ENCODE assay signal across 10 mouse cellular contexts in the genomic region with DNA sequence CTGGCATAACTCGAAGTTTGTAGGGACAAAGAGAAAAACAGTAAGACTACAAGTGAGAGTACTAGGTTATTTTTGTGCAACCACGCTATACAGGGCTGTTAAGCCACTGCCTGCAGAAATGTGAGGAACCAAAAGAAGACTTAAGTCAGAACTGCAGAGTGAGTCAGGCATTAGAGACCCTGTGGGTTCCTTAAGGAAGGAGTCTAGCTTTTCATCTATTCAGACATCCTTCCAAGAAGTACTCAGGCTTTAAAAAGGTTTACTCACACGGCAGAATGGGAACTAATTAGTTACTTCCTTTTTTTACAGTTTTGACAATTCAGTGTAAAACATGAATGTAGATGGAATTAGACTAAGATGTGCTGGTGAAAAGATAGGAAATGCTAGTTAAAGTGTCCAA. TPM values are rescaled to one million over a fixed set of nuclear protein-coding genes. Genes with fewer than 3 reads are reported as not detected.
DNase-seq lines count a peak whose midpoint lies in the region; ATAC-seq and TF ChIP-seq lines count a peak whose summit lies in the region.
"Had no signal": no experiment of that assay in that cellular context is flagged by ENCODE, and none has a peak within 500 bp of the region (broad histone marks: within the 10 kb centered on the region; RNA-seq: fewer than 3 reads in every experiment).

No protein-coding gene starts in this region.

- H3K27ac ChIP-seq in kidney, embryonic 14.5 days (ENCODE audit: low read depth, low read length), result no peak overlapping the region
- H3K27ac ChIP-seq in embryonic fibroblast, embryonic 13.5 days (ENCODE audit: insufficient read depth, low read length), result peak overlapping the region; percentile 11; the same call in 1 of the 2 replicates
- H3K27ac ChIP-seq in limb, embryonic 11.5 days (replicated peaks; ENCODE audit: low read depth, low read length), result no peak overlapping the region
- no peak overlapping the region for H3K27ac ChIP-seq in neural tube, embryonic 13.5 days (replicated peaks)

- no peak for ATAC-seq in kidney, embryonic 14.5 days (ENCODE audit: low FRiP score, low TSS enrichment)
- no peak for ATAC-seq in limb, embryonic 11.5 days (ENCODE audit: insufficient number of reproducible peaks, low FRiP score, low TSS enrichment, low read depth)
- no peak for ATAC-seq in neural tube, embryonic 13.5 days (ENCODE audit: low read depth)
- ATAC-seq: Patski had no signal

- H3K4me1 ChIP-seq in kidney, embryonic 14.5 days (ENCODE audit: control insufficient read depth, insufficient read depth, low read length), result peaks cover 32% of the 10 kb centered on the region
- peaks cover 2% of the 10 kb centered on the region; the same call in 1 of the 2 replicates for H3K4me1 ChIP-seq in embryonic fibroblast, embryonic 13.5 days (ENCODE audit: control insufficient read depth, insufficient read depth, low read length)
- peaks cover 7% of the 10 kb centered on the region; the same call in 1 of the 2 replicates for H3K4me1 ChIP-seq in limb, embryonic 11.5 days (ENCODE audit: control insufficient read depth, insufficient read depth, low read length)
- H3K4me1 ChIP-seq in neural tube, embryonic 13.5 days (replicated peaks), result peaks cover 71% of the 10 kb centered on the region

- H3K4me2 ChIP-seq in kidney, embryonic 14.5 days (replicated peaks; ENCODE audit: low read depth, low read length), result peak overlapping the region; percentile 90
- peak overlapping the region; percentile 68 for H3K4me2 ChIP-seq in limb, embryonic 11.5 days (ENCODE audit: low read depth, severe bottlenecking)
- peak overlapping the region; percentile 81 for H3K4me2 ChIP-seq in neural tube, embryonic 13.5 days

- no peaks in the 10 kb centered on the region for H3K9me3 ChIP-seq in kidney, embryonic 14.5 days (ENCODE audit: control insufficient read depth, low read length)
- H3K9me3 ChIP-seq in limb, embryonic 11.5 days (ENCODE audit: control insufficient read depth, low read length), result no peaks in the 10 kb centered on the region
- no peaks in the 10 kb centered on the region for H3K9me3 ChIP-seq in neural tube, embryonic 13.5 days

- no peak for DNase-seq in kidney, postnatal 4 days
- no peak for DNase-seq in limb, embryonic 11.5 days (ENCODE audit: low spot score)
- no peak for DNase-seq in urinary bladder, postnatal 14 days (ENCODE audit: low spot score)
- DNase-seq in layer of hippocampus, adult 9-10 months (ENCODE audit: low spot score), result no peak
- DNase-seq in cerebellum, adult 18-20 months, result no peak
- DNase-seq: cerebellum, postnatal 25 days had no signal

- H3K4me3 ChIP-seq in kidney, embryonic 14.5 days (ENCODE audit: low read length), result peak overlapping the region; percentile 99; the same call in 1 of the 2 replicates
- peak overlapping the region; percentile 44 for H3K4me3 ChIP-seq in embryonic fibroblast, embryonic 13.5 days (ENCODE audit: insufficient read depth, low read length)
- peak overlapping the region; percentile 99; the same call in 1 of the 2 replicates for H3K4me3 ChIP-seq in limb, embryonic 11.5 days (ENCODE audit: low read depth, low read length)
- peak overlapping the region; percentile 100 for H3K4me3 ChIP-seq in neural tube, embryonic 13.5 days

- no peak for TF ChIP-seq CTCF in embryonic fibroblast, embryonic 13.5 days (IDR thresholded peaks at IDR 0.05; ENCODE audit: borderline replicate concordance, insufficient read depth, low read length)

- no peaks in the 10 kb centered on the region for H3K27me3 ChIP-seq in kidney, embryonic 14.5 days (ENCODE audit: control insufficient read depth, insufficient read depth, low read length)
- no peaks in the 10 kb centered on the region for H3K27me3 ChIP-seq in limb, embryonic 11.5 days (ENCODE audit: control insufficient read depth, insufficient read depth, low read length)
- no peaks in the 10 kb centered on the region for H3K27me3 ChIP-seq in neural tube, embryonic 13.5 days
- H3K27me3 ChIP-seq: Patski had no signal

- WGBS in kidney, embryonic 14.5 days, result 36% methylated on average over 3 of the region's 3 CpGs
- 35% methylated on average over 3 of the region's 3 CpGs for WGBS in limb, embryonic 11.5 days
- WGBS in neural tube, embryonic 13.5 days, result 25% methylated on average over 3 of the region's 3 CpGs

- H3K9ac ChIP-seq in kidney, embryonic 14.5 days (ENCODE audit: low read depth, low read length), result peak overlapping the region; percentile 98; the same call in 1 of the 2 replicates
- H3K9ac ChIP-seq in limb, embryonic 11.5 days (ENCODE audit: low read length), result no peak overlapping the region
- H3K9ac ChIP-seq in neural tube, embryonic 13.5 days, result peak overlapping the region; percentile 100

- TF ChIP-seq POLR2A in embryonic fibroblast, embryonic 13.5 days (IDR thresholded peaks at IDR 0.05; ENCODE audit: low read depth, low read length), result no peak

- H3K36me3 ChIP-seq in kidney, embryonic 14.5 days (ENCODE audit: control insufficient read depth, insufficient read depth, low read length), result peaks cover 4% of the 10 kb centered on the region; the same call in 1 of the 2 replicates
- H3K36me3 ChIP-seq in limb, embryonic 11.5 days (ENCODE audit: control insufficient read depth, insufficient read depth, low read length), result no peaks in the 10 kb centered on the region
- H3K36me3 ChIP-seq in neural tube, embryonic 13.5 days, result no peaks in the 10 kb centered on the region

RNA-seq across cellular contexts. Expression of gene Nsd2, which starts 1.9 kb away (rescaled TPM):
- 49.2 and 68.7 TPM in 2 replicates for polyA plus RNA-seq in kidney, embryonic 14.5 days (2014; fragmentation: Nextera tagmentation; extraction: Ambion mirVana)
- 63.8 and 103 TPM in 2 replicates for polyA plus RNA-seq in embryonic fibroblast, embryonic 13.5 days (2011; ENCODE audit: insufficient read length, low read depth, missing spikeins)
- polyA plus RNA-seq in limb, embryonic 11.5 days (2014; fragmentation: Nextera tagmentation; extraction: Ambion mirVana), result 78.7 and 81.0 TPM in 2 replicates
- polyA plus RNA-seq in neural tube, embryonic 13.5 days (2015; fragmentation: Nextera tagmentation; extraction: Ambion mirVana), result 63.1 and 68.8 TPM in 2 replicates

RNA-seq across cellular contexts. Expression of gene Letm1, which starts 39.8 kb away (rescaled TPM):
- polyA plus RNA-seq in kidney, embryonic 14.5 days (2014; fragmentation: Nextera tagmentation; extraction: Ambion mirVana), result 30.2 and 51.1 TPM in 2 replicates
- polyA plus RNA-seq in embryonic fibroblast, embryonic 13.5 days (2011; ENCODE audit: insufficient read length, low read depth, missing spikeins), result 27.0 and 27.2 TPM in 2 replicates
- 54.4 and 56.4 TPM in 2 replicates for polyA plus RNA-seq in limb, embryonic 11.5 days (2014; fragmentation: Nextera tagmentation; extraction: Ambion mirVana)
- polyA plus RNA-seq in neural tube, embryonic 13.5 days (2015; fragmentation: Nextera tagmentation; extraction: Ambion mirVana), result 58.3 and 59.4 TPM in 2 replicates

Comparison
In these comparisons a context has a peak if more than half of its experiments do, and no peak if none do; other contexts are left out.
1. H3K4me3 ChIP-seq: peak in every context shown above with its lines; median percentile 100 in neural tube, embryonic 13.5 days; 99 in kidney, embryonic 14.5 days; 99 in limb, embryonic 11.5 days; 44 in embryonic fibroblast, embryonic 13.5 days.